Mouse (Mus musculus): ENCODE results near the gene Aicda.

Aicda gene

DNA sequence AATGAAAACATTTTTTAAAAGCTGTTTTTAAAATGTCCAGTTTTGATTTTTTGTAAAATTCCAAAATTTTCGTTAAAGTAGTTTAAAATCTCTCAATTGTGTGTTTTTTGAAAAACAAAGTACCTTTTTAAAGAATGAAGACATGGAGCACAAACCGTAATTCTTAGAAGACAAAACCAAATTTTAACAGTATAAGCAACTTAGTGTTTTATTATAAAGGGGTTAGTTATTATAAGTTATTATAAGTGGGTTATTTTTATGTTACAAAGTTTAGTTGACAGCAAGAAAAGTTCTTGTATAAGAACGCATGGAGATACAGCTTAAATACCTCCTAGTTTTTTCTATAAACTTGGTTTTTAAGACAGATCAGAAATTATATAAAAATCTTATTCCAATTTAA lies 48.0 kb downstream of the Aicda start:
- DNase-seq: no peak

DNA sequence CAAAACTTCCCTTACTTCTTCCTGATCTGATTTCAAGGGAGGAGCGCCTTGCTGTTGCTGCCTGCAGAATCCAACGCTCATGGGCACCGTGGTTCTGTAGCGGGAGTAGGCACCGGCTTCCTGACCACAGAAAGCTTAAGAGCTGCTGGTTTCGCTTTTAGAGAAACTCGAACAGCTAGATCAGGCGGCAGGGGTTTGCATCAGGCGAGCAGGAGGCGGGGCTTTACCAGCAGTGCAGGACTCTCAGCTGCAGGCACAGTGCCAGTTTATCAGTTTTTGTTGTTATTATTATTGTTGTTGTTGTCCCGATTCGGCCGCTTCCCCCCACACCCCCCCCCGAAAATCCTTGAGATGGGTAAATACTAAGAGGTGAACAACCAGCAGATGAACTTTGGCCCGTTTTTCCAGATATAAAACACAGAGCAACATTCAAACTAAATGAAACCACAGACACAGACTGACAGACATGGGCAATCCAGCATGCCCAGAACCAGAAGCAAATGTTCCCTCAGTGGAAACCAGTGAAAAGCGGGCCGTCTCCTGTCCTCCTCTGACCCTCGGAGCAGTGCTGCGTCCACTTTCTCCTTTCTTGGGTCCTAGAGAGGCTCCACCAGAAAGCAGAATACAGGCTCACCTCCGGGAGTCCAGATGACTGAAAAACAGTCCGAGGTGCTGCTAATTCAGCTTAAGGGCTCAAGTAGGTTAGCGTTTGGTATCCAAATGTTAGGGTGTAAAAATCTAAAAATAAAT lies 48.8 kb downstream of the Aicda start, which contains the start of gene Apobec1:
Gene Apobec1 (minus strand): TSS at position 203 of the 750 bp plus-strand sequence.
- DNase-seq: peak; percentile 99

GRCm38 (mm10) chr6:122602992-122603322 lies 49.4 kb downstream of the Aicda start:
- DNase-seq: no peak

- no peak for DNase-seq
Observed at GRCm38 (mm10) chr6:122604260-122604659, 50.7 kb downstream of the Aicda start.

- DNase-seq: no peak
Observed at GRCm38 (mm10) chr6:122605483-122605882, 51.9 kb downstream of the Aicda start.

DNA sequence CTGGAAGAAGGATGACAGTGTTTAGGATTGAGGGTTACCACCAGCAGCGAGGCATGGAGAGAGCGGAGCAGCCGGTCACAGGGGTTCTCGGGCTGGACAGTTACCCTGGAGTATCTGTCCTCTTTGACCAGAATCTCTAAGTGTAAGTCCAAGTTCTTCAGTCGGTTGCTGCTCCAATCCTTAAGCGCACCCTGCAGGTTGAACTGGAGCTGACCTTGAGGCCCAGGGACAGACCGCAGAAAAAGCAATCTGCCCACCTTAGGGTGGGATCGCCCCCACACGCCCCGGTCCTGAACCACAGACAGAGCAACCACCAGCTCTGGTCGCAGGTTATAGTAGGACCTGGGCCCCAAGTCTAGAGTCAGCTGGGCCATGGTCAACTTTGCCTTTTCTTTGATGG lies 53.1 kb downstream of the Aicda start:
- DNase-seq: no peak

DNA sequence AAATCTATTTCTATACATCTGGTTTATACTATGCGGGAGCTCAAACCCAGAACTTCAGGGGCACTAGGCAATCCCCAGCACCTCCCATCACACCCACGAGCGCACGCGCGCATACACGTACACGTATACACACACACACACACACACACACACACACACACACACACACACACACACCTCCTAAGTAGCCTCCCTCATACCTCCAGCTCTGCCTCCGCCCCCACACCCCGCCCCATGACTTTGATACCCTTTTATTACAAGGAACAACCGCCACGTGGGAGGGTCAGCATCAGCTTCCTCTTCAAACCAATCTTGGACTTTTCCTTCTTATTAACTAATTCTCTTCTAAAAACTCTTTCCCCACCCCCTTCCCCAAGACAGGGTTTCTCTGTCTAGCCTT lies 54.1 kb downstream of the Aicda start:
- no peak for DNase-seq

- no peak for DNase-seq
Observed at GRCm38 (mm10) chr6:122608434-122609376, 55.1 kb downstream of the Aicda start.

- DNase-seq: no peak
Observed at GRCm38 (mm10) chr6:122609377-122609728, 55.8 kb downstream of the Aicda start.

DNA sequence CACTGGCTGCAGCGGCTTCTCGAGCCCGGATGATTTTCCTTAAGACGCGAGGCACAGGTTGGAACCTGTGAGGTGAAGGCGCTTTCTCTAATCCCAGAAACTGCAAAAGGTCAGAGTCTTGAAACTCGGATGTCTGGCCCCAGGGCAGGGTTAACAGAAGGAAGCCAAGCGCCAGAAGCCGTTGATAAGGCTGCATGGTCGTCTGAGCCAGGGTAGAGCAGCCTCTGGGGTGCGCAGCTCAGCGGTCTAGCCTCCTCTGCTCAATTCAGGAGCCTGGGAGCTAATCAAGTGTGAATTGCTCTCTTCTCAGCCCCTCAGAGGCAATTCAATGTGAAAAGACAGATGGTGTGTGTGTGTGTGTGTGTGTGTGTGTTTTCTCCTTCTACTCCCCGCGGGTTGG lies 56.2 kb downstream of the Aicda start, which contains the start of gene Gdf3:
Gene Gdf3 (minus strand): TSS at position 317 of the 400 bp plus-strand sequence.
- no peak for DNase-seq

DNA sequence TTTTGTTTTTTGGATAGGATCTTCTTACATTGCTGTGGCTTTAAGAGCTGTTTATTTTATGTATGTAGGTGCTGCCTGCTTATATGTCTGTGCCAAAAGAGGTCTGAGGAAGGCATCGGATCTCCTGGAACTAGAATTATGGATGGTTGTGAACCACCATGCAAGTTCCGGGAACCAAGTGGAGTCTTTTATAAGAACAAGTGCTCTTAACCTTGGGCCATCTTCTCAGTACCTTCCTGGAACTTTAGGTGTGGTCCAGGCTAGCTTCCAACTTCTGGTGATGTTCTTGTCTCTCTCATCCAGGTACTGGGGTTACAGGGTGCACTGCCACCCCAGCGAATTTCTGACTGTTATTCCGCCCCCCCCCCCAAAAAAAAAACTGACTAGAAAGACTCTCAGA lies 58.8 kb downstream of the Aicda start:
- DNase-seq: no peak
